Comparison of ENCODE assay signal across 22 mouse cellular contexts in genomic region chr1:107588642-107589041, GRCm38 (mm10). TPM values are rescaled to one million over a fixed set of nuclear protein-coding genes. Genes with fewer than 3 reads are reported as not detected.
DNase-seq lines count a peak whose midpoint lies in the region; ATAC-seq lines count a peak whose summit lies in the region.
"Had no signal": no experiment of that assay in that cellular context is flagged by ENCODE, and none has a peak within 500 bp of the region (broad histone marks: within the 10 kb centered on the region; RNA-seq: fewer than 3 reads in every experiment).

No protein-coding gene starts in this region.

- H3K4me2 ChIP-seq in hindbrain, embryonic 16.5 days (ENCODE audit: low read length), result no peak overlapping the region
- H3K4me2 ChIP-seq in hindbrain, embryonic 14.5 days (replicated peaks), result no peak overlapping the region
- H3K4me2 ChIP-seq: heart, embryonic 15.5 days; limb, embryonic 13.5 days had no signal

- H3K27ac ChIP-seq in hindbrain, embryonic 16.5 days (ENCODE audit: low read depth, low read length), result no peak overlapping the region
- H3K27ac ChIP-seq in hindbrain, embryonic 14.5 days, result no peak overlapping the region
- H3K27ac ChIP-seq: heart, embryonic 15.5 days; limb, embryonic 13.5 days; liver, embryonic 14.5 days; lung, embryonic 15.5 days; macrophage; midbrain, embryonic 10.5 days had no signal

- no peak overlapping the region for H3K4me3 ChIP-seq in hindbrain, embryonic 16.5 days (ENCODE audit: low read length)
- no peak overlapping the region for H3K4me3 ChIP-seq in hindbrain, embryonic 14.5 days (replicated peaks; ENCODE audit: low read length)
- H3K4me3 ChIP-seq: heart, embryonic 15.5 days; limb, embryonic 13.5 days; lung, embryonic 15.5 days; midbrain, embryonic 10.5 days had no signal

- H3K9ac ChIP-seq in hindbrain, embryonic 16.5 days (ENCODE audit: low read depth, low read length), result no peak overlapping the region
- no peak overlapping the region for H3K9ac ChIP-seq in hindbrain, embryonic 14.5 days
- H3K9ac ChIP-seq: heart, embryonic 15.5 days; limb, embryonic 13.5 days; liver, embryonic 14.5 days; lung, embryonic 15.5 days had no signal

- ATAC-seq in cerebellum, adult (ENCODE audit: insufficient number of reproducible peaks, low FRiP score, low TSS enrichment), result peak; percentile 33
- peak; percentile 48; the same call in 1 of the 2 replicates for ATAC-seq in hindbrain, embryonic 16.5 days
- no peak for ATAC-seq in hindbrain, embryonic 14.5 days (ENCODE audit: low FRiP score)
- ATAC-seq: Patski had no signal

- DNase-seq in cerebellum, postnatal 4 days (ENCODE audit: low spot score in 2 of 2), result no peak
- no peak for DNase-seq in hindbrain, embryonic 14.5 days (ENCODE audit: low spot score)
- DNase-seq in brain, adult 2 months (ENCODE audit: low read depth, low spot score), result peak; percentile 90
- peak; percentile 48 for DNase-seq in cerebellum, adult 8-10 months
- DNase-seq in adrenal gland, adult (ENCODE audit: inconsistent age in 2 of 2, low spot score in 1 of 2), result no peak
- no peak for DNase-seq in thymus, postnatal 0 days (ENCODE audit: low spot score)
- DNase-seq: adrenal gland, postnatal 10 days; gastrocnemius, postnatal 25 days; heart, postnatal 4 days; kidney, adult 8-10 months; kidney, postnatal 36 days; right cerebral cortex, adult 18-20 months; thymus, adult 18-20 months had no signal

- WGBS in hindbrain, embryonic 16.5 days, result 16% methylated on average over 1 of the region's 1 CpGs
- 15% methylated on average over 1 of the region's 1 CpGs for WGBS in hindbrain, embryonic 14.5 days

- H3K27me3 ChIP-seq in hindbrain, embryonic 16.5 days (replicated peaks; ENCODE audit: control insufficient read depth, insufficient read depth, low read length), result no peaks in the 10 kb centered on the region
- H3K27me3 ChIP-seq in hindbrain, embryonic 14.5 days (ENCODE audit: control insufficient read depth, insufficient read depth, low read length), result no peaks in the 10 kb centered on the region
- H3K27me3 ChIP-seq: heart, embryonic 15.5 days; limb, embryonic 13.5 days; lung, embryonic 15.5 days; Patski had no signal

- H3K9me3 ChIP-seq in hindbrain, embryonic 16.5 days (ENCODE audit: control insufficient read depth, low read length), result no peaks in the 10 kb centered on the region
- no peaks in the 10 kb centered on the region for H3K9me3 ChIP-seq in hindbrain, embryonic 14.5 days (ENCODE audit: control insufficient read depth, low read length)
- H3K9me3 ChIP-seq: heart, embryonic 15.5 days; limb, embryonic 13.5 days; lung, embryonic 15.5 days; midbrain, embryonic 10.5 days had no signal

- H3K4me1 ChIP-seq in hindbrain, embryonic 16.5 days (ENCODE audit: control insufficient read depth, insufficient read depth, low read depth, low read length), result no peaks in the 10 kb centered on the region
- H3K4me1 ChIP-seq in hindbrain, embryonic 14.5 days (replicated peaks; ENCODE audit: control insufficient read depth, insufficient read depth, low read length), result no peaks in the 10 kb centered on the region
- H3K4me1 ChIP-seq: limb, embryonic 13.5 days; midbrain, embryonic 10.5 days had no signal

- no peaks in the 10 kb centered on the region for H3K36me3 ChIP-seq in hindbrain, embryonic 16.5 days (ENCODE audit: control insufficient read depth, insufficient read depth, low read length)
- no peaks in the 10 kb centered on the region for H3K36me3 ChIP-seq in hindbrain, embryonic 14.5 days (replicated peaks; ENCODE audit: control insufficient read depth, insufficient read depth)
- H3K36me3 ChIP-seq: heart, embryonic 15.5 days; limb, embryonic 13.5 days; lung, embryonic 15.5 days; midbrain, embryonic 10.5 days had no signal

RNA-seq across cellular contexts. Expression of gene Serpinb8, which starts 1.2 kb away (rescaled TPM):
- polyA plus RNA-seq in hindbrain, embryonic 16.5 days (2015; fragmentation: Nextera tagmentation; extraction: Ambion mirVana), result 0.55 and 0.80 TPM in 2 replicates
- 0.41 and 0.67 TPM in 2 replicates for polyA plus RNA-seq in hindbrain, embryonic 14.5 days (2014; fragmentation: Nextera tagmentation; extraction: Ambion mirVana)
- 0.86 and 1.5 TPM in 2 replicates for polyA plus RNA-seq in thymus, postnatal 0 days (2015; fragmentation: Nextera tagmentation; extraction: Ambion mirVana)

Comparison
In these comparisons a context has a peak if more than half of its experiments do, and no peak if none do; other contexts are left out.
1. DNase-seq: peak in brain, adult 2 months (single experiment) and cerebellum, adult 8-10 months (single experiment); none in cerebellum, postnatal 4 days (0 of 2), hindbrain, embryonic 14.5 days (single experiment), adrenal gland, adult (0 of 2) and thymus, postnatal 0 days (single experiment).